In the genomic region with DNA sequence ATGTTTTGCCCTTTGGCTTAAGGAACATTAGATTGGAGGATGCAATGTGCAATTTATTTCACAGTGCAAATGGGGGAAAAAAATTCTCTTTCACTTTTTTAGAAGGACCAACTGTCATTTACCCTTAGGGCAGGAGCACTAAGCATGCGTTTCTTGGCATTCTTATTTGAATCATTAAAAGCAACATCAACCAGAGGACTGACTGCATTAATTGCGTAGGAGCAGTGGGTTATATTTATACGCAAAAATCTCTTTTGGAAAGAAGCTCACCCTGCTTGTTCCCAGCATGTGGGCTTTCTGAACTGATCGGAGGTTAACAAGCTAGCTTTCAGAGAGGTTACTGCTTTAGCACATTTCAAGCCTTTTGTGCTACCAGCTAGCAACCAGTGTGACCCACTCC, we compare ENCODE assay signal across 21 mouse cellular contexts.
DNase-seq lines count a peak whose midpoint lies in the region; ATAC-seq and TF ChIP-seq lines count a peak whose summit lies in the region.
"Had no signal": no experiment of that assay in that cellular context is flagged by ENCODE, and none has a peak within 500 bp of the region (broad histone marks: within the 10 kb centered on the region; RNA-seq: fewer than 3 reads in every experiment).

No protein-coding gene starts in this region.

- H3K27ac ChIP-seq in forebrain, embryonic 16.5 days (ENCODE audit: low read length): no peak overlapping the region
- H3K27ac ChIP-seq in forebrain, embryonic 12.5 days: no peak overlapping the region
- no peak overlapping the region for H3K27ac ChIP-seq in midbrain, embryonic 12.5 days (replicated peaks)
- H3K27ac ChIP-seq in midbrain, embryonic 13.5 days: no peak overlapping the region
- H3K27ac ChIP-seq: heart, adult 2 months; heart, embryonic 10.5 days; heart, embryonic 13.5 days; hindbrain, embryonic 14.5 days; hindbrain, postnatal 0 days had no signal

- H3K4me1 ChIP-seq in forebrain, embryonic 16.5 days (replicated peaks; ENCODE audit: control insufficient read depth, insufficient read depth, low read length): no peaks in the 10 kb centered on the region; the same call in 1 of the 2 replicates
- H3K4me1 ChIP-seq in forebrain, embryonic 12.5 days: 0 out of 2 replicates have a peak, but pooled peaks cover 3% of the 10 kb centered on the region
- H3K4me1 ChIP-seq in midbrain, embryonic 12.5 days: 0 out of 2 replicates have a peak, but pooled peaks cover 2% of the 10 kb centered on the region
- no peaks in the 10 kb centered on the region for H3K4me1 ChIP-seq in midbrain, embryonic 13.5 days (replicated peaks)

- H3K9me3 ChIP-seq in forebrain, embryonic 16.5 days (ENCODE audit: control insufficient read depth, low read length): no peaks in the 10 kb centered on the region
- no peaks in the 10 kb centered on the region for H3K9me3 ChIP-seq in forebrain, embryonic 12.5 days
- no peaks in the 10 kb centered on the region for H3K9me3 ChIP-seq in midbrain, embryonic 12.5 days
- no peaks in the 10 kb centered on the region for H3K9me3 ChIP-seq in midbrain, embryonic 13.5 days
- H3K9me3 ChIP-seq: heart, embryonic 10.5 days; heart, embryonic 13.5 days had no signal

- H3K27me3 ChIP-seq in forebrain, embryonic 16.5 days (replicated peaks; ENCODE audit: control insufficient read depth, insufficient read depth, low read length): no peaks in the 10 kb centered on the region
- no peaks in the 10 kb centered on the region for H3K27me3 ChIP-seq in forebrain, embryonic 12.5 days
- H3K27me3 ChIP-seq in midbrain, embryonic 12.5 days: no peaks in the 10 kb centered on the region
- no peaks in the 10 kb centered on the region for H3K27me3 ChIP-seq in midbrain, embryonic 13.5 days
- H3K27me3 ChIP-seq: heart, embryonic 13.5 days had no signal

- no peak overlapping the region for H3K4me3 ChIP-seq in forebrain, embryonic 16.5 days (replicated peaks; ENCODE audit: low read length)
- no peak overlapping the region for H3K4me3 ChIP-seq in forebrain, embryonic 12.5 days (replicated peaks)
- no peak overlapping the region for H3K4me3 ChIP-seq in midbrain, embryonic 12.5 days
- no peak overlapping the region for H3K4me3 ChIP-seq in midbrain, embryonic 13.5 days (replicated peaks)
- H3K4me3 ChIP-seq: heart, adult 2 months; heart, embryonic 10.5 days; heart, embryonic 13.5 days had no signal

- 20% methylated on average over 4 of the region's 4 CpGs for WGBS in forebrain, embryonic 16.5 days
- 33% methylated on average over 4 of the region's 4 CpGs for WGBS in forebrain, embryonic 12.5 days
- WGBS in midbrain, embryonic 12.5 days: 56% methylated on average over 4 of the region's 4 CpGs
- WGBS in midbrain, embryonic 13.5 days: 46% methylated on average over 4 of the region's 4 CpGs

- no peak for TF ChIP-seq CTCF in brain, embryonic 14.5 days (IDR thresholded peaks at IDR 0.05; ENCODE audit: borderline replicate concordance, extremely low read depth, insufficient read depth, insufficient read length)

- no peak overlapping the region for H3K9ac ChIP-seq in forebrain, embryonic 16.5 days (replicated peaks; ENCODE audit: low read depth, low read length)
- H3K9ac ChIP-seq in forebrain, embryonic 12.5 days: no peak overlapping the region
- H3K9ac ChIP-seq in midbrain, embryonic 12.5 days (replicated peaks): no peak overlapping the region
- H3K9ac ChIP-seq in midbrain, embryonic 13.5 days (replicated peaks): no peak overlapping the region
- H3K9ac ChIP-seq: heart, embryonic 13.5 days; hindbrain, embryonic 14.5 days had no signal

- no peaks in the 10 kb centered on the region for H3K36me3 ChIP-seq in forebrain, embryonic 16.5 days (ENCODE audit: control insufficient read depth, insufficient read depth)
- no peaks in the 10 kb centered on the region for H3K36me3 ChIP-seq in forebrain, embryonic 12.5 days (replicated peaks)
- no peaks in the 10 kb centered on the region for H3K36me3 ChIP-seq in midbrain, embryonic 12.5 days
- H3K36me3 ChIP-seq in midbrain, embryonic 13.5 days: no peaks in the 10 kb centered on the region
- H3K36me3 ChIP-seq: heart, embryonic 10.5 days had no signal

- H3K4me2 ChIP-seq in forebrain, embryonic 16.5 days (ENCODE audit: low read length): no peak overlapping the region
- H3K4me2 ChIP-seq in forebrain, embryonic 12.5 days: no peak overlapping the region
- no peak overlapping the region for H3K4me2 ChIP-seq in midbrain, embryonic 12.5 days (replicated peaks)
- no peak overlapping the region for H3K4me2 ChIP-seq in midbrain, embryonic 13.5 days (replicated peaks)
- H3K4me2 ChIP-seq: heart, embryonic 13.5 days; hindbrain, embryonic 14.5 days had no signal

- ATAC-seq in forebrain, embryonic 16.5 days: peak; percentile 59; the same call in 1 of the 2 replicates
- no peak for ATAC-seq in forebrain, embryonic 12.5 days (ENCODE audit: low FRiP score)
- 0 out of 2 replicates have a peak, but pooled peaks have one; percentile 30 for ATAC-seq in midbrain, embryonic 12.5 days (ENCODE audit: low FRiP score, low read depth)
- ATAC-seq in midbrain, embryonic 13.5 days: no peak
- ATAC-seq: CD4-positive, CD25-positive, alpha-beta regulatory T cell, adult 4 months; hindbrain, postnatal 0 days; inflammation-experienced regulatory T-cells, adult 6 months had no signal

- no peak for TF ChIP-seq POLR2A in brain, embryonic 14.5 days (IDR thresholded peaks at IDR 0.05; ENCODE audit: borderline replicate concordance, extremely low read depth, insufficient read depth, insufficient read length, poor library complexity, severe bottlenecking)

- DNase-seq in brain, embryonic 14.5 days (ENCODE audit: low read depth): peak; percentile 63
- no peak for DNase-seq in c-Kit-positive CD71-positive TER-119-positive erythroid progenitor cells, embryonic 14.5 days (ENCODE audit: low spot score)
- DNase-seq: adrenal gland, adult 2 months; adrenal gland, postnatal 14 days; cerebellum, adult 18-20 months; cerebellum, adult 9-10 months; gastrocnemius, postnatal 10 days; gastrocnemius, postnatal 36 days; heart, adult 2 months; heart, postnatal 14 days; heart, postnatal 4 days had no signal

Comparison
In these comparisons a context has a peak if more than half of its experiments do, and no peak if none do; other contexts are left out.
1. ATAC-seq: peak in forebrain, embryonic 16.5 days (single experiment) and midbrain, embryonic 12.5 days (single experiment); none in forebrain, embryonic 12.5 days (single experiment) and midbrain, embryonic 13.5 days (single experiment).